Mouse (Mus musculus): ENCODE measurements at regions not wholly inside any gene's neighbourhood (a gene's known extent, or its start where the extent isn't known, plus 50 kb on each side); places are given as distances from the start of the nearest gene placed in this dataset.

GRCm38 (mm10) chrX:11709326-11709725 is 381.7 kb downstream of the H2al1j start:
- no peak for DNase-seq
- WGBS = 95% methylated on average over 4 of the region's 4 CpGs
- H3K27ac ChIP-seq (ENCODE audit: insufficient read depth, low read length) = no peak overlapping the region
- TF ChIP-seq POLR2A (IDR thresholded peaks at IDR 0.05; ENCODE audit: borderline replicate concordance, insufficient read depth, low read length) (no peak), CTCF (IDR thresholded peaks at IDR 0.05; ENCODE audit: borderline replicate concordance, insufficient read depth, low read depth, low read length) (no peak)
- H3K4me1 ChIP-seq (ENCODE audit: control insufficient read depth, insufficient read depth, low read length) = 0 out of 2 replicates have a peak, but pooled peaks cover 2% of the 10 kb centered on the region
- no peak overlapping the region for H3K4me3 ChIP-seq (replicated peaks; ENCODE audit: insufficient read depth, low read depth, low read length)
- no peaks in the 10 kb centered on the region for H3K27me3 ChIP-seq (ENCODE audit: control insufficient read depth, insufficient read depth, low read length)

GRCm38 (mm10) chrX:11713423-11713822 is 385.8 kb downstream of the H2al1j start:
- TF ChIP-seq CTCF (IDR thresholded peaks at IDR 0.05; ENCODE audit: borderline replicate concordance, insufficient read depth, low read depth, low read length) (no peak), POLR2A (IDR thresholded peaks at IDR 0.05; ENCODE audit: borderline replicate concordance, insufficient read depth, low read length) (no peak)
- WGBS = 36% methylated on average over 3 of the region's 3 CpGs
- DNase-seq = peak; percentile 68 to 81
- no peak overlapping the region for H3K4me3 ChIP-seq (replicated peaks; ENCODE audit: insufficient read depth, low read depth, low read length)
- H3K27me3 ChIP-seq (ENCODE audit: control insufficient read depth, insufficient read depth, low read length) = no peaks in the 10 kb centered on the region
- H3K27ac ChIP-seq (ENCODE audit: insufficient read depth, low read length) = no peak overlapping the region
- 0 out of 2 replicates have a peak, but pooled peaks cover 2% of the 10 kb centered on the region for H3K4me1 ChIP-seq (ENCODE audit: control insufficient read depth, insufficient read depth, low read length)

- Histone ChIP-seq H3K27ac (ENCODE audit: insufficient read depth, low read length) (no peak overlapping the region), H3K4me3 (replicated peaks; ENCODE audit: insufficient read depth, low read depth, low read length) (no peak overlapping the region), H3K4me1 (ENCODE audit: control insufficient read depth, insufficient read depth, low read length) (0 out of 2 replicates have a peak, but pooled peaks cover 2% of the 10 kb centered on the region), H3K27me3 (ENCODE audit: control insufficient read depth, insufficient read depth, low read length) (no peaks in the 10 kb centered on the region)
- TF ChIP-seq POLR2A (IDR thresholded peaks at IDR 0.05; ENCODE audit: borderline replicate concordance, insufficient read depth, low read length) (no peak), CTCF (IDR thresholded peaks at IDR 0.05; ENCODE audit: borderline replicate concordance, insufficient read depth, low read depth, low read length) (no peak)
- 92% methylated on average over 8 of the region's 8 CpGs for WGBS
- DNase-seq = no peak
These were observed 389.2 kb downstream of the H2al1j start for GRCm38 (mm10) chrX:11716773-11717172.

DNA sequence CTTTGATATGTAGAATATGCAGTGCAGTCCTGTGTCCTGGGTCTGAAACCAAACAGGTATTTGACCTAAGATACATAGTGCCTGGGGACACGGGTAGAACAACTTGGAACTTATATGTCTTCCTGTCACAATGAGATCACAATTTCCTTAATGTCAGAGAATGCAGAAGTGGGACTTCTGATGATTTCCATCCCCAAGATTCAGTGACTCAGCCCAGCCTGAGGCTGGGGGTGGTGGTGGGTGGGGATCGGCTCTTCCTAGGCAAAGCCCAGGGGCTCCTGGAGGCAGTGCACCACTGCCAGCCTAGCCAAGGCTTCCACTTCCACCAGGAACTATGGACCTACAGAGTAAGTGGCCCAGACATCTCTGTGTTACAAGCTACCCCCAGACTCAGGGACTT is 391.2 kb downstream of the H2al1j start:
- WGBS = 94% methylated on average over 2 of the region's 2 CpGs
- H3K27me3 ChIP-seq (ENCODE audit: control insufficient read depth, insufficient read depth, low read length) = no peaks in the 10 kb centered on the region
- no peak overlapping the region for H3K4me3 ChIP-seq (replicated peaks; ENCODE audit: insufficient read depth, low read depth, low read length)
- H3K4me1 ChIP-seq (ENCODE audit: control insufficient read depth, insufficient read depth, low read length) = no peaks in the 10 kb centered on the region
- H3K27ac ChIP-seq (ENCODE audit: insufficient read depth, low read length) = no peak overlapping the region
- DNase-seq = no peak
- TF ChIP-seq CTCF (IDR thresholded peaks at IDR 0.05; ENCODE audit: borderline replicate concordance, insufficient read depth, low read depth, low read length) (no peak), POLR2A (IDR thresholded peaks at IDR 0.05; ENCODE audit: borderline replicate concordance, insufficient read depth, low read length) (no peak)

DNA sequence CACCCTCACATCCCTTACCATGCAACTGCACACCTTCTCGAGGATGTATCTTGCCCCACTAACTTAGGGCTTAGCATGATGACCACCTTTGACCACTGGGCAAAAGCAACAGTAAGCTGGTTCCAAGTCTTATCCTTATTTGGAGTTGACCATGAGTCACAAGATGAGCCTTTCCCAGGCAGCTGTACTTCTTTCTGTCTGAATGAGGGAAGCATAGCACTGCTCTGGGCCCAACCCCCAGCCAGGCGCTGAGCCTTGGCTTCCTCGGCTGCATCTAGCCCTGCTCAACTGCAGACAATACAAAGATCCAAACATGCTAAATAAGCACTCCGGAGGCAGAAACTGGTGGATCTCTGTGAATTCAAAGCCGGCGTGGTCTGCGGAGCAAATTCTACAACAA is 392.9 kb downstream of the H2al1j start:
- DNase-seq = no peak
- H3K27ac ChIP-seq (ENCODE audit: insufficient read depth, low read length) = no peak overlapping the region
- H3K4me3 ChIP-seq (replicated peaks; ENCODE audit: insufficient read depth, low read depth, low read length) = no peak overlapping the region
- WGBS = 82% methylated on average over 7 of the region's 7 CpGs
- H3K27me3 ChIP-seq (ENCODE audit: control insufficient read depth, insufficient read depth, low read length) = no peaks in the 10 kb centered on the region
- no peak for TF ChIP-seq CTCF (IDR thresholded peaks at IDR 0.05; ENCODE audit: borderline replicate concordance, insufficient read depth, low read depth, low read length)
- TF ChIP-seq POLR2A (IDR thresholded peaks at IDR 0.05; ENCODE audit: borderline replicate concordance, insufficient read depth, low read length) = no peak
- H3K4me1 ChIP-seq (ENCODE audit: control insufficient read depth, insufficient read depth, low read length) = no peaks in the 10 kb centered on the region

DNA sequence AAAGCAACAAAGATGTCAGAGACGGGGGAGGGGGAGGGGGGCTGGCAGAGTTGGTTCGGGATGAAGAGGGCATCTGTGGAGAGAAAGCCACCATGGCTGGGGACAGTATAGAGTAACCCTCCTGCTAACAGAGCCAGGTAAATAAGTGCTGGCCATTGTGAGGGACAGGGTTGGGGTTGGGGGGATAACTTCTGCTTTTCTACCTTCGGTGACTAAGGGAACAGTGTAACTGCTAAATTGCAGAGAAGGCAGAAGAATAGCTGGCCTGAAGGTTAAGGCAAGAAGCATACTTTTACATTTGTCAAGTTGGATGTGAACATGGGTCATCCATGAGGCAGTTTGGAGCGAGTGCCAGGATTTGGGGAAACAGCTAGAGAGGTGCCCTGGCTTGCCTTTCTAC is 395.1 kb downstream of the H2al1j start:
- H3K27me3 ChIP-seq (ENCODE audit: control insufficient read depth, insufficient read depth, low read length) = no peaks in the 10 kb centered on the region
- no peak overlapping the region for H3K4me3 ChIP-seq (replicated peaks; ENCODE audit: insufficient read depth, low read depth, low read length)
- 80% methylated on average over 4 of the region's 4 CpGs for WGBS
- DNase-seq = no peak
- no peak overlapping the region for H3K27ac ChIP-seq (ENCODE audit: insufficient read depth, low read length)
- H3K4me1 ChIP-seq (ENCODE audit: control insufficient read depth, insufficient read depth, low read length) = no peaks in the 10 kb centered on the region
- no peak for TF ChIP-seq CTCF (IDR thresholded peaks at IDR 0.05; ENCODE audit: borderline replicate concordance, insufficient read depth, low read depth, low read length)
- no peak for TF ChIP-seq POLR2A (IDR thresholded peaks at IDR 0.05; ENCODE audit: borderline replicate concordance, insufficient read depth, low read length)

DNA sequence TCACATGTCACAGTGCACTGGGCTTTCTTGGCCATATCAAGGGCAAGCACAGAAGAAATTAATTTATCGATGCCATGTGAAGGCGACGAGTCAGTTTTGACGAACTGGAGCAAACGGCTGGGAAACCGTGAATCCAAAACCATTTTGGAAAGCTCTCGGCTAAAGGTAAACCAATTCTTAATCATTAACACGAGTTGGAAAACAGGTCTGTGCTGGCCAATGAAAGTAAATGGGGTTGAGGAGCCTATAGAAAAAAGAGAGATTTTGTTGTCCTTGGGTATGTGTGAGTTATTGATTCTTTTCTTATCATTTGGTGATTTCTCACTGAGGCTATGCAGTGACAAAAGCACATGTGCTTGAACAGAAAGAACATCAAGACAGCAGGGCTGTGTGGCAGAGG is 397.1 kb downstream of the H2al1j start:
- no peaks in the 10 kb centered on the region for H3K27me3 ChIP-seq (ENCODE audit: control insufficient read depth, insufficient read depth, low read length)
- H3K27ac ChIP-seq (ENCODE audit: insufficient read depth, low read length) = no peak overlapping the region
- WGBS = 96% methylated on average over 8 of the region's 8 CpGs
- H3K4me3 ChIP-seq (replicated peaks; ENCODE audit: insufficient read depth, low read depth, low read length) = no peak overlapping the region
- no peak for DNase-seq
- no peak for TF ChIP-seq CTCF (IDR thresholded peaks at IDR 0.05; ENCODE audit: borderline replicate concordance, insufficient read depth, low read depth, low read length)
- no peak for TF ChIP-seq POLR2A (IDR thresholded peaks at IDR 0.05; ENCODE audit: borderline replicate concordance, insufficient read depth, low read length)
- H3K4me1 ChIP-seq (ENCODE audit: control insufficient read depth, insufficient read depth, low read length) = no peaks in the 10 kb centered on the region; the same call in 1 of the 2 replicates

DNA sequence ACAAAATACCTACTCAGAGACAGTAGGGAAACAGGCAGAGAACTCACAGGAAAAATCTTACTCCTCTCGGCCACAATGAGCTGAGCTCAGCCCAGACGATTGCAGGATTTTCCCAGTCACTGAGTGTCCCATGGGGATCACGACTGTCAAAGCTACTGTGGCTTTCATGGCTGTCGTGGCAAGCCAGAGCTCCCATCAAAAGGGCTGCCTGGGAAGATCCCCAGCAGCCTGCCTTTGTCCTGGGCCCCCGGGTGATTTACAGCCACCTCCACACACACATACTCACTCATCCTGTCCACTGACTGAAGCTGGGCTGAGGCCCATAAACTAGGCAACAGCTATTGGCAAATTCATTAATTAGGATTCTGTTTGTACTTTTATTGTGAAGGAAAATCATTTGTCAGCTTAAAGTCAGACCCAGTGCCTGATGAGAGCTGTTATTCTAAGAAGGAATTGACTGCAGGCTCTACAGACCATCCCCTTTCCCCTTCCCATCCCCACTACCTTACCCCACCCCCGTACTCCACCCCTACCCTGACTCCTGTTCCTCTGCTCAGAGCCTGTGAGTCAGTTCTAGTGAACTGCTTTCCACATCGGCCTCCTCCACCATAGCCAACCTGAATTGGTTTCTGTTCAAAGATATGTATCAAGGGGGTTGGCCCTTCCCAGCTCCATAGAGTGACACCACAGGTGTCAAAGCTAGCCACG is 399.1 kb downstream of the H2al1j start:
- no peak for DNase-seq
- 75% methylated on average over 8 of the region's 8 CpGs for WGBS
- no peaks in the 10 kb centered on the region for H3K27me3 ChIP-seq (ENCODE audit: control insufficient read depth, insufficient read depth, low read length)
- H3K4me1 ChIP-seq (ENCODE audit: control insufficient read depth, insufficient read depth, low read length) = no peaks in the 10 kb centered on the region; the same call in 1 of the 2 replicates
- H3K27ac ChIP-seq (ENCODE audit: insufficient read depth, low read length) = no peak overlapping the region
- no peak for TF ChIP-seq CTCF (IDR thresholded peaks at IDR 0.05; ENCODE audit: borderline replicate concordance, insufficient read depth, low read depth, low read length)
- TF ChIP-seq POLR2A (IDR thresholded peaks at IDR 0.05; ENCODE audit: borderline replicate concordance, insufficient read depth, low read length) = no peak
- H3K4me3 ChIP-seq (replicated peaks; ENCODE audit: insufficient read depth, low read depth, low read length) = no peak overlapping the region
